Mouse (Mus musculus) olfactory bulb, adult 2 months (tissue): ENCODE measurements around the gene Spata17. TPM values are rescaled to one million over a fixed set of nuclear protein-coding genes. Genes with fewer than 3 reads are reported as not detected.

ENCODE experiments used
- H3K27ac ChIP-seq: fragments of 200-500 bp; 2 replicates; pipeline ENCODE4 v1.5.1; 2012; ENCODE audit warnings: low read depth, low read length; ENCODE audit not compliant: insufficient read depth
- H3K4me1 ChIP-seq: fragments of 200-500 bp; 2 replicates; pipeline ENCODE4 v1.6.1; 2012; ENCODE audit warnings: low read length; ENCODE audit not compliant: control insufficient read depth, insufficient read depth
- H3K4me3 ChIP-seq: fragments of 200-500 bp; 2 replicates; pipeline ENCODE4 v1.5.1; 2012; ENCODE audit warnings: mild to moderate bottlenecking, low read depth, low read length, moderate library complexity; ENCODE audit not compliant: insufficient read depth
- CTCF ChIP-seq: fragments of 200-500 bp; IDR thresholded peaks from 2 replicates; pipeline ENCODE4 v1.5.1; 2012; ENCODE audit warnings: low read depth, mild to moderate bottlenecking, low read length, moderate library complexity; ENCODE audit not compliant: insufficient read depth
- POLR2A ChIP-seq: fragments of 200-500 bp; IDR thresholded peaks from 2 replicates; pipeline ENCODE4 v1.6.1; 2012; ENCODE audit warnings: mild to moderate bottlenecking, low read depth, low read length, moderate library complexity; ENCODE audit not compliant: insufficient read depth
- WGBS: fragments of 180-500 bp; shearing (Covaris S2); methylation state at CpG from one replicate; pipeline ENCODE4 v1.1.7; 2018; 5-methylcytosine and 5-hydroxymethylcytosine counted together
- polyA plus RNA-seq: library from polyadenylated mRNA; stranded (reverse); fragments of >200 nt; gene quantifications from 2 replicates; pipeline ENCODE4 v1.2.4, GENCODE M21; 2012; ENCODE audit warnings: low replicate concordance; ENCODE audit not compliant: missing spikeins, insufficient read depth, insufficient read length

Gene Spata17
- polyA plus RNA-seq, 1 experiment, result not detected

GRCm38 (mm10) chr1:187059874-187060273, 155.4 kb downstream of the Spata17 start:
- H3K27ac ChIP-seq, result no peak overlapping the region
- no peaks in the 10 kb centered on the region for H3K4me1 ChIP-seq
- TF ChIP-seq POLR2A (no peak), CTCF (no peak)
- H3K4me3 ChIP-seq, result no peak overlapping the region
- WGBS, result 83% methylated on average over 1 of the region's 1 CpGs

- H3K4me1 ChIP-seq, result no peaks in the 10 kb centered on the region
- TF ChIP-seq CTCF (no peak), POLR2A (no peak)
- no peak overlapping the region for H3K4me3 ChIP-seq
- 91% methylated on average over 2 of the region's 2 CpGs for WGBS
- no peak overlapping the region for H3K27ac ChIP-seq
These were observed 160.9 kb downstream of the Spata17 start for GRCm38 (mm10) chr1:187054333-187054732.

GRCm38 (mm10) chr1:187053862-187054261, 161.4 kb downstream of the Spata17 start:
- H3K4me1 ChIP-seq, result no peaks in the 10 kb centered on the region
- 94% methylated on average over 3 of the region's 3 CpGs for WGBS
- TF ChIP-seq POLR2A (no peak), CTCF (no peak)
- no peak overlapping the region for H3K4me3 ChIP-seq
- H3K27ac ChIP-seq, result no peak overlapping the region

- no peaks in the 10 kb centered on the region for H3K4me1 ChIP-seq
- H3K4me3 ChIP-seq, result no peak overlapping the region
- no peak for TF ChIP-seq POLR2A
- TF ChIP-seq CTCF, result no peak
- WGBS, result 69% methylated on average over 5 of the region's 5 CpGs
- no peak overlapping the region for H3K27ac ChIP-seq
These were observed 162.7 kb downstream of the Spata17 start for GRCm38 (mm10) chr1:187052532-187052931.

GRCm38 (mm10) chr1:187051296-187051695, 164.0 kb downstream of the Spata17 start:
- 86% methylated on average over 8 of the region's 8 CpGs for WGBS
- no peak for TF ChIP-seq POLR2A
- no peak for TF ChIP-seq CTCF
- no peak overlapping the region for H3K27ac ChIP-seq
- no peak overlapping the region for H3K4me3 ChIP-seq
- H3K4me1 ChIP-seq, result no peaks in the 10 kb centered on the region

- Histone ChIP-seq H3K4me3 (no peak overlapping the region), H3K4me1 (no peaks in the 10 kb centered on the region), H3K27ac (no peak overlapping the region)
- WGBS, result 90% methylated on average over 9 of the region's 9 CpGs
- TF ChIP-seq POLR2A, result no peak
- no peak for TF ChIP-seq CTCF
These were observed 166.5 kb downstream of the Spata17 start for GRCm38 (mm10) chr1:187048681-187049288.

- Histone ChIP-seq H3K4me3 (no peak overlapping the region), H3K4me1 (no peaks in the 10 kb centered on the region), H3K27ac (no peak overlapping the region)
- WGBS, result 74% methylated on average over 6 of the region's 6 CpGs
- TF ChIP-seq CTCF (no peak), POLR2A (no peak)
These were observed 170.5 kb downstream of the Spata17 start for GRCm38 (mm10) chr1:187044726-187045125.

- no peak overlapping the region for H3K4me3 ChIP-seq
- TF ChIP-seq POLR2A (no peak), CTCF (no peak)
- H3K27ac ChIP-seq, result no peak overlapping the region
- WGBS, result 83% methylated on average over 4 of the region's 4 CpGs
- H3K4me1 ChIP-seq, result no peaks in the 10 kb centered on the region
These were observed 175.5 kb downstream of the Spata17 start for GRCm38 (mm10) chr1:187039801-187040200.

GRCm38 (mm10) chr1:187035785-187036184, 179.5 kb downstream of the Spata17 start:
- Histone ChIP-seq H3K27ac (no peak overlapping the region), H3K4me3 (no peak overlapping the region), H3K4me1 (no peaks in the 10 kb centered on the region)
- TF ChIP-seq POLR2A (no peak), CTCF (no peak)
- WGBS, result 95% methylated on average over 4 of the region's 4 CpGs
